Mouse (Mus musculus) heart, postnatal 25 days (tissue): ENCODE results near the gene Map3k4. TPM values are rescaled to one million over a fixed set of nuclear protein-coding genes. Genes with fewer than 3 reads are reported as not detected.

Experiments used
- DNase-seq: peaks from one replicate; pipeline ENCODE4 v3.0.0; 2022; ENCODE audit warnings: low spot score
- intact Hi-C: fragments of 180-260 bp; cut with DNase I; formaldehyde crosslinking; loops from one replicate; pipeline ENCODE4 v1.15.1; 2025
- total RNA-seq, 2 experiments: library from RNA; stranded (reverse); gene quantifications; 2 replicates each; pipeline ENCODE4 v1.2.3; 2021

The Map3k4 gene
- total RNA-seq, 2 experiments from 2014 or later: 42.9 to 46.3 TPM

DNA sequence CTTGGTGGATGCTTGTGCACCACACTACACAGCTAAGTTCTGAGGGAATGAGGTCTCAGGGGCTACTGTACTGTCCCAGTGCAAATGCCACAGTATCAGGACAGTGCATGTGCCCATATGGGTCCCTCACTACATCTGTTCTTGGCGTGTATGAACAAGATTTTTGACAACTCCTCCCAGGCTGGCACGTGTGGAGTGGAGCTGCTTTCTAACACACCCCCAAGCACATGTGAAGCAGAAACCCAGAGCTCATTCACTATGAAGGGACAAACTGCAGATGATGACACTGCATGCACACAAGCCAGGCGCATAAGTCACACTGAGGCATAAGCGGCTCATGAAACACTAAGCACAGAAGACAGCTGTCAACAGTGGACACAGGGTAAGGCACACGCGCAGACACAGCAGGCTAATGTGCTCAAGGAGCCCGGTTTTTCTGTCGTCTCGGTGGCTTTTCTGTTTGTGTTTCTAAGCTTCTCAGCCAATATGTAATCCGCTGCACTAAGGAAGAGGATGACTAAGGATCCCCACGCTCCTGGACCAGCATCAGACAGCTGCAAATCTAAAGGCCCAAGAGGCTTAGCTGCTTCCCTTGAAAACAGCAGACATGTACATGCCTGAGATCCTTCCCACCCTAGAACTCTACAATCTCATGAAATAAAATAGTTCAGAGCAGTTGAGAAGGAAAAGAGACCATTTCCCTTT is 41.9 kb downstream of the Map3k4 start:
- DNase-seq: no peak
- intact Hi-C loops: no loop called here

DNA sequence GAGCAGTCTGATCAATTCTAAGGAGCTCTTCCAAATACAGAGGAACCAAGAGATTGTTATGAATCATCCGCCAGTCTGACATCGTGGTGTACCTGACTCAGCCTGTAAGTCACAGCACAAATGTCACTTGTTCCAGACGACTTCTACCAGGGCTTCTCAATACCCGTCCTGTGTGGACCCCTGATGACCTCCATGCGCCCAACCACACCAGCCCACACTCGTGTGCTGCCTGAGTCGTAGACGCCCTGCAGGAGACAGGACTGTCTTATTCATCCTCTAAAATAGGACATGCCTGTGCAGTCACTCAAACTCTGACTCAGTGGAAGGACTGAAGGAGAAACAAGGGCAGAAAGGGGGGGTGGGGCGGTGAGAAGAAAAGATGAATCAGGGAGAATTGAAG is 42.8 kb downstream of the Map3k4 start:
- intact Hi-C loops: no loop called here
- no peak for DNase-seq

DNA sequence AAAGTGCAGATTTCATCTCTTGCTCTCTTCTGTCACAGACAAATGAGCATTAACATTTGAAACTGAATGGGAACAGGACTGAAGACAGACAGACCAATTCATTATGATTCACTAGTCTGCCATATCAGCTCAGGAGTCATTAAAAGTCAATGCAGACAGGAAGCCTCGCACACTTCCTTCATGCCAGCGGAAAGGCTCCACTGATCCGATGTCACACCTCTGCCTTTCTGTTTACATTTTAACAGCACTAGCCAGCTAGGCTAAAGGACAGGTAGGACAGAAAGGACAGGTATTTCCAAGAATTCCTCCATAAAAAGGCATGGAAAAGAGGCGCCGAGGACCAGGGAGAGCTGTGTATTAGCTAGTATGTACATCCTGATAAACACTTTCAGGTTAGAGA is 45.6 kb downstream of the Map3k4 start:
- DNase-seq: no peak
- intact Hi-C loops: no loop called here

DNA sequence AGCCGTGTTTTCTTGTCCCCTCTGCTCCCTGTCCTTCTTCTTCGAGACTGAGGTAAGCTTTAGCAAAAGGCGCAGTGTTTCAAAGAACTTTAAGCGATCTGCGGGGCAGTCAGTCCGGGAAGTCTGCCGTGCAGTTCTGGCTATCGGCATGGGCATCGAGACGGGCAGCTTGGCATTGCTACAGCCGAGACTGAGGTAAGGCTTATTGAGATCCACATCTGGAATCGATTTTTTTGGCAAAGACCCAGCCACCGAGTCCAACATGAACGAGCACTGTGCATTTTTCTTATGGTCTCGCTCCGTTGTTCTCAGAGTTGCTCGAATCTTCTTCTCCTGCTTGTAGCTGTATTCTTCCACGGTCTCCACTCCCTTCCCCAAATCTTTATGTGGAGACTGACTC is 46.8 kb downstream of the Map3k4 start:
- intact Hi-C loops: no loop called here

DNA sequence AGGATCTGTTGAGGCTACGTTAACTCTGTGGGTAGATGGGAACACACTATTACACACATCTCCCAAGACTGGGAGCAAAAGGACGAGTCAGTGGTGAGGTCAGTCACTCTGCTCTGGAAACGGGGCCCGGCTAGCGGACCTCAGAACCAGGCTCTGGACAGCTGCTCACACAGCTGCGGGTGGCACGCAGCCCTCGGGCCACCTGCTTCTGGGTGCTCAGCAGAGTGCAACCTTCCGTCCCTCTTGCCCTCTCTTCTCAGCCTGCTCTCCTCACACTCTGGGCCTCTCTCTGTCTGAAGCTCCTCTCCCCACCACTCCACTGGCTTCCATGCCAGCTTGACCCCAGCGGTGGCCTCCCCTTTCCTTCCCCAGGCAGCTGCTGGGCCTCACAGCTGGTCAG is 50.1 kb downstream of the Map3k4 start:
- DNase-seq: no peak
- intact Hi-C loops: loop anchor here (1.0 kb wide), 1 partner anchor 104 kb away; no protein-coding TSS in a partner anchor

More for the DNA sequence above, 46.8 kb downstream of the Map3k4 start:
- DNase-seq: no peak

DNA sequence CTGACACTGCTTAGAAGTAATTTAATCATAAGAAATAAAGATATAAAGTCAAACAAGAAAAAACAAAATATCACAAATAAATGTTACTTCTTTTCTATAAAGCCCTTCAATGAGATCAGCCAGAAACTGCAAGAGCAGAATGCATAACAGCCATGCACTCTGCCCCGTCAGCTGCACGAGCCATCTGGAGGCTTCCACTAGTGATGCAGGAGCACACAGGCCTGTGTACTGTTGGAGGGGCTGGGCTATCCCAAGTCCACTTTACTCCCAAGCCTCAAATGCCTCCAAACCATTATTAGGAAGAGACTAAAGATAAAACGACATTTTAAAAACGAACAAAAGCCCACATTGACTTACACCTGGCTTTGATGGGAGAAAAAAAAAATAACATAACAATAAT is 50.5 kb downstream of the Map3k4 start:
- DNase-seq: no peak
- intact Hi-C loops: loop anchor here (1.0 kb wide), 1 partner anchor 104 kb away; no protein-coding TSS in a partner anchor

DNA sequence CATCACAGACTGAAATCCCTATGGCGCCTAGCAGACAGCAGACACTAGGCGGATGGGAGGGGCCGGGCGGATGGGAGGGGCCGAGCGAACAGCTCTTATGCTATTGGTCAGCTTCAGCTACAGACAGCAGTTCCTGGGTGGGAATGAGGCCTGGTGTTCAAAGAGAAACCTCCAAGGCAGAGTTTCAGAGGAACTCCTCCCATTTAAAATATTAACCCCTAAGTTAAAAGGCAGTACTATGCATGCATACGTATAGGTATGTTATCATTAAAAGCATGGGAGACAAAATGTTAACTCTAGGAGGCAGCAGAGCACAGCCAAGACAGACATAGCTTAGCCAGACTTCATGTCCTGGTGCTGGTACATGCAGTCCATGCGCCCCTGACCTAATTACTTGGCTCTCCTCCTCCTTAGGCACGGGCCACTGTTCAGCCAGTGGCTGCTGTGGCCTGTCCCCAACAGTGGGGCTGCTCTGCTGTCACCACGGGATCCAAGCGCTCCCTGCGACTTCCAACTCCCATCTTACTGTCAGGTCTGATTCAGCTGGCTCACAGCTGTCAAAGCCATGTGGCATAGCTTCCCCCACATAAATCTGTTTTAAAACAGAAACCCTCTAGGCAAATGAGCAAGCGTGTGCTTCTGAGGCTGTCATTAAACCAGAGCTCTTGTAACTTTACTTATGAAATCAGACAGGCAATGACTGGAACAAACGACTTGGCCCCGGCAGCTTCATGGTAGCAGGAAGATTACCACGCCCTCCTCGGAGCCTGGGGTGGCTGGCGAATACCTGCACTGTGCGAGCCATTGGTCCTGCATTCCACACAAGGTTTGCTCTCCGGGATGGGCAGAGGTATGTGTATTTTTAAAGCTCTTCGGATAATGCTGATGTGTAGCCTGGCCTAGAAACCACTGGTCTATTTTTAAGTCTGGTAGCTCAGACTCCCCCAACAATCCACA is 52.3 kb downstream of the Map3k4 start:
- intact Hi-C loops: loop anchor here (1.0 kb wide), 1 partner anchor 101 kb away; no protein-coding TSS in a partner anchor
- DNase-seq: no peak

DNA sequence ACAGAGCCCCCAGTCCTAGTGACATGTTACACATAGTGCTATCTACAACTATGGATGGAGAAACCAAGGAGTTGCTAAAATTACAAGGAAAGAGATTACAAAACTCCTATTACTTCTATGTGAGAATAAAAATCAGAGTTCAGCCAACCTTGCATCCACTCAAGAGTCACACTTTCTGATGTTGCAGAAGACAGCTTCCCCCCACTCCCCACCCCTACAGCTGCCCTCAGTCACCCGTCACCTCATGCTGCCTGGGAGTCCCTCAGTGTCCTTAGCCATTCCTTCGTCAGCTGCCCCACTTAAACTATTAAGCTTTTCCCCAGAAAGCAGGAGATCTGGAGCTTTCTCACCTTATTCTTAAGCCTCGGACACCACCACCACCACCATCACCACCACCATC is 54.3 kb downstream of the Map3k4 start:
- DNase-seq: no peak
- intact Hi-C loops: no loop called here

DNA sequence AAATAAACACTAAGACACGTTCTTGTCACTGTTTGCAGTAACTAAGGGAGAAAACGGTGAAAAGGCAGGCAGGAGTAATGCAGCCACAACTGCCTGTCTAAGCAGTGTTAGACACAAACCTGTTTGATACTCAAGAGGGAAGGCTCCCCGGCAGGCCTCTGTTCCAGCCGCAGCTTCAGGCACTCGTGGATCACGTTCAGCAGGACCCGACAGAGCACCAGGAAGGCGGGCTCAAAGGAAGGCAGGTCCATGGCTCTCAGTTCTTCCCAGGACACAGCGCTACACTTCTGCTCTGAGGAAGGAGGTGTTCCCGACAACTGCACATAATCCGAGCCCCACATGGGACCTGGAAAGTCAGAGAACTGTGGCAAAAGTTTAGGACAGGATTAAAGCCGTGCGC is 54.8 kb downstream of the Map3k4 start:
- intact Hi-C loops: no loop called here
- DNase-seq: no peak

DNA sequence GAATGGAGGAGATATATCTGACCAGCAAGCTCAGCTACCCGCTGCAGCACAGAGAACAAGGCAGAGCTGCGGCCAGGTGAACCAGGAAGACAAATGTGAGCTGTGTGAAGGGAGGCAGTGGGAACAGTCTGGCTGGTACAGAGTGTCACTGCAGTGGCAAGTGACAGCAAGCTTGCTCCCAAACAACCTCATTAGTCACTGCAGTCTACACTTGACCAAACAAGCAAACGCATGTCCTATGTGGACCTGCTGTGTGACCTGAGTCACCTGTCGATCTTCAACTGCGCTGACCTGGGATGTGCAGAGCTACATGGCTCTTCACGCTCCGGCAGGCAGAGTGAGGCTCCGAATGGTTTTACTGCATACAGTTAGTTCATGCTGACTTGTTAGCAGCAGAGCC is 55.7 kb downstream of the Map3k4 start:
- no peak for DNase-seq
- intact Hi-C loops: no loop called here

DNA sequence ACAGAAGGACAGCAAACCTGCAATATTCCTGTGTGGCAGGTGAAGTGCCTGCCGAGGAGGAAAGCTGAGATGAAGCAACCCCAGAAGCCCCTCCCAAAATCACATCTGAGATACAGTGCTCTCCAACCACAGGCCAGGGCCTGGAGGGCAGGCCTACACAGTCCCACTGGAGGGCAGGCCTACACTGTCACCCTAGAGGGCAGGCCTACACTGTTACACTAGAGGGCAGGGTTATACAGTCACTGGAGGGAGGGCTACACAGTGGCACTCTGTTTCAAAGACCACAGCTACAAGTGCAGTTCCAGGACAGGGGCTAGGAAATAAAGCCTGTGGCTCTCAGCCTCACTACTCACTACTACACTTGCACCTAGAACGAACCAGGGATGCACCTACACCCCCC is 56.7 kb downstream of the Map3k4 start:
- DNase-seq: no peak
- intact Hi-C loops: no loop called here

DNA sequence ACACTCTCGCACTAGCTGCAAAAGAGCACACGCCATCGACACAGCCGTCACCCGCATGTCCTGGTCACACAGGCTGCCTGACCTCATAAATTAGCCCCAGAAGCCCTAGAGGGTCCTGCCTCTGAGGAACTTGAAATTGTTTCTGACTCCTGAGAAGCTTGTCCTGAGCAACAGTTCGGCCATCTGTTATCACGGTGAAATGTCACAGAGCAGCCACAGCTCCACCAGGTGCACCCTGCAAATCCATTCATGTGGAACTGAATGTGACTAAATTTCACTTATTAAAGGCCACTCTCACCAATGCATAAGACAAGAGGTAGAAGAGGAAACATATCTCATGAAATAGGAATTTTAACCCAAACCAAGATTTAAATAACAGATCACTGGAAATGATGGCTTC is 57.2 kb downstream of the Map3k4 start:
- no peak for DNase-seq
- intact Hi-C loops: no loop called here

DNA sequence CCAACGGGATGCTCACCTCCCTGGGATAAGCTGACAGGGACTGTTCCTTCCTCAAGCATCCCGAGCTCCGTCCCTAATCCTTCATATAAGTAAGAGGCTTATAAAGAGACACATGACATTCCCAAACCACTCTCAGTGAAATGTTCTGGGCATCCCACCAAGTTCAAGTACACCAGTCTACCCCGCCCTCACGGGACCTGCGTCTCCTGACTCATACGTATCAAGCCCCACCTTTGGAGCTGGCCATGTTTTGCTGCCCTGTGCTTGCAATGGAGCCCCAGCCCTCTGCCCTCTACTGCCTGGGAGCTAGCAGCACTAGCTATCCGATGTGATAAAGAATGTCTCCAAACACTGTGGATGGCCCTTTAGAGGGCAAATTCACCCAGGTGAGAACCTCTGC is 58.6 kb downstream of the Map3k4 start:
- intact Hi-C loops: no loop called here
- no peak for DNase-seq

DNA sequence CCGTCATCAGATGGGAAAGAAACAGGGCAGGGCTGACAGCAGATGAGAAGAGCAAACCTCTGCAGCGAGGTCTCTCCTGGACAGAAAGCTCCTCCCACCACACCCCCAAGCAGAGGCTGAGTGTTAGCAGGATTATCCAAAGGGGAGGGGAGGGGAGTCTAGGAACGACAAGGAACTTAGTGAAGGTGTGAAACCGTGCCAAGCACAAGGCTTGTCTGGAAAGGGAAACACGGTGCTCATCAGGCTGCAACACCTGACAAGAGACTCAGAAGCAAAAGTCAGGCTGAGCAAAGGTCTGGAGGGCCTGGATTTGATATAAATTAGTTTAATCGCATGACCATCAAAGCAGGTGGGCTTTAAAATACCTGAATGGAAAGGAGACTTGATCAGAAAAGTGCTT is 60.1 kb downstream of the Map3k4 start:
- no peak for DNase-seq
- intact Hi-C loops: no loop called here

DNA sequence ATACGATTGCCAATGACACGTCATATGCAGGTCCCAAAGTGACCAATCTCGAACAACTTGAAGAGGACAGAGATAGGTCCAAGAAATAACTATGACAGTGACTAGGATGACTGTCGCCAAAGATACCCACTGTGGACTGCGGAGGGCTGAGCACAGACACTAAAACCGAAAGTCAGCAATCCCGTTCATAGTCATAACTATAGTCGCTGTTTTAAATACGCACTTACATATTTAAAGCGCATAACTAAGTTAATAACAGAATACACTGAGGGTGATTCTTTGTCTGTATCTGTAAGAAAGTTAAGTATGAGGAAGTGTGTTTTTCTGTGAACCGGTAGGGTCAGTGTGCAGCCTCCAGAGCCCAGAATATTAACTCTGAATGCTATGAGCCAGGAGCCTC is 62.5 kb downstream of the Map3k4 start:
- intact Hi-C loops: no loop called here

DNA sequence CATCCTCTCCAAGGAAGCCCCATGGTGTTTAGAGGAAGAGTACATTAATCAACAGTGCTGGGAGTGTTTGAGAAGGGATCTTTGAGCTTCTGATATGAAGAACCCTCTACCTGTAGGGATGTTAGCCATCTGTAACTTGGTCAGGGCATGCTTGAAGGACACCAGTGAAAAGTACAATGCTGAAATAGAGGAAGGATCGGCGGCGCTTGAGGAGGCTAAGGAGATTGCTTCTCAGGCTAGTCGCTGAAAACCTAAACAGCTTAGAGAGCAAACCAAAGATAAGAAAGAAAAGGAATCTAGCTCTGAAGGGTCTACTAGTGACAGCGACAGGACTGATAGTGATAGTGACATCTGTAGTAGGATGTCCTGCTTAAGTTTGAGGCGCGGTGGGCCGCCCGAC is 68.0 kb downstream of the Map3k4 start:
- intact Hi-C loops: no loop called here
- DNase-seq: no peak

More for the DNA sequence above, 62.5 kb downstream of the Map3k4 start:
- DNase-seq: no peak

DNA sequence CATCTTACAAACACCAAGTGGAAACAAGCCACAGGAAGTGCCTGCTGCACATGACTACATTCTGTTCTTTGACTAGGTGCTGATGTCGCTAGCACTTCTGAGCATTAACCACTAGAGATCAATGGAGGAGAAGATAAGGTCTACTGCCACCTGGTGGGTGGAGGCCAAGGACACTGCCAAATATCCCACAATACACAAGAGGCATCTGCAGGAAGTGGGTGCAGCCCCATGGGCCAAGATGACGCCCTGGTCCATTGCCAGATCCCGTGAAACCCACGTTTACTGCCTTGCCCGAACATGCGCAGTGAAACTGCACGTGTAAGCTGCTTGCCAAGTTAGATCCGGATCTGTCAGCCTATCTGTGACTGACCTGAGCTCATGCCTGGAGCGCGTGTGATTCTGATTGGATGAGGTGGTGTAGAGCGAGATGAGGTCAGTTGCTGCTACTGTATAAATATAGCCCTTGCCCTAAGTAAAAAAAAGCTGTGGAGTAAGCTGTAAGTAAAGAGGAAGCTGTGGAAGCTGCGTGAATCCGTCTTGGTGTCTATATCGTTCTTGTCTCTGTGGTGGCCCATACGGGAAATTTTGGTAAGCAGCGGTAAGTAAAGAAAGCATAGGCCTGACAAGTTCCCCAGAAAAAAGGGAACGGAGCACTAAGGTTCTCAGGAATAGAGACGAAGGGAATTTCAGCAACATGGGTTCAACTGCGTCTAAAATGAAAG is 68.7 kb downstream of the Map3k4 start:
- intact Hi-C loops: no loop called here
- DNase-seq: no peak

DNA sequence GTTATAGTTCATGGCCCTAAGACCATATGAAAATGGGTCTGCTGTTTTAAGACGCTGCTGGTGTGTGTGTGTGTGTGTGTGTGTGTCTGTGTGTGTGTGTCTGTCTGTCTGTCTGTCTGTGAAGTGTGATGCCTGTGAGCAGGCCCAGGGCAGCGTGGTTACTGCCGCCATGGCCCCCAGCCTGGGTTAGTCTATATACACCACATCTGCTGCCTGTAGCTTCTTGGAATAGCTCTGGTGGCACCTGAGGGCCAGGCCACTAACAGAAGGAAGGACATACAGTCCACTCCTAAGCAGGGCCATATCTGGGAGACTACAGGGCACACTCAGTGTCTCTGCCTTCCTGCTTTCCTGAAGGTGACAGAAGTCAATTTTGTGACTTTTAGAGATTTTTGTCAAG is 77.9 kb downstream of the Map3k4 start:
- intact Hi-C loops: no loop called here
- no peak for DNase-seq

DNA sequence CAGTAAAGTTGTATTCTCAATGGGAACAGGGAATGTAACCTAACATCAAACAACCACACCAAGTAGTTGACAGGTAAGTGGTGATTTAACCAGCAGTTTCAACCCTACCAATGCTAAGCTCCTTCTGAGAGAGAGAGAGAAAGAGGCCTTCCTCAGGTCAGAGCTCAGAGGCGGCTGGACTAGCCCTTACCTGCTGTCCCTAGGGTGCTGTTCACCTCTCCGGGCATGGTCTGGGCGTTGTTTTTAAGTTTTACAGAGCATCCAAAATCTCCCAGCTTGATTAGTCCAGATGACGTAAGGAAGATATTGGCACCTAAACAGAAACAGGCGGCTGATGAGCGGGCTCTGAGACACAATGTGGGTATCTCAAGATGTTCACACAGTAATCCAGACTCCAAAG is 85.9 kb downstream of the Map3k4 start:
- intact Hi-C loops: no loop called here
- no peak for DNase-seq

DNA sequence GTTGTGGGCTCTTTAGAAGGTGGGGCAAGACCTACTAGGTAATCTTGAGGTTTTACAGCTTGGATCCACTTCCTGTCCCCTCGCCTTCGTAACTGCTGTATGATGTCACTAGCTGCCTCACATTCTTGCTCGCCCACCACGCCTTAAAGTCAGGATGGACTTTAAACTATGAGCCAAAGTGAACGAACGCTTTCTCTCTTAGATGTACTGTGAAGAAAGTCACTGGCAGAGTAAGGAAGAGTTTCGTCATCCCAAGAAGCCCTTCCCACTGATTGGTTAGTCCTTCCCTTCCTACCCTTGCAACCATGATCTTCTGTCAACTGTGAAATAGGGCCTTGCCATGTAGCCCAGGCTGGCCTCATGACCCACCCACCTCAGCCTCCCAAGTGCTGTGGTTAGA is 87.5 kb downstream of the Map3k4 start:
- intact Hi-C loops: no loop called here
- DNase-seq: no peak

DNA sequence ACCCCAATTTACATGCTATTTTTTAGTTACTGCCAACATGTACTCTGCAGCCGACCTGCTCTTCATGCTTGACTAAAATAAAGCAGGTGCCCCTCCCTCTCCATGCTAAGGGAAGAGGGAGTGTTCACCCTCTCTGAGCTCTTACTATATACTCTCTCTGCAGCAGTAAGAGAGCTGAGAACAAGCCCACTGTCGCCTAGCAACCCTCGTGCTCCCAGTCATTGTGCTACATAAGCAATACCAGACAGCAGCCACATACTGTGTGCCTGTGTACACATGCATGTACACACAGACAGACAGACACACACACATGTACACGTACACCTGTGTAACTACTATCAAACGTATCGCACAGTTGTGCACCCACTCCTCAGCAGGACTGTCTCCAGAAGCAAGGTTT is 88.4 kb downstream of the Map3k4 start:
- intact Hi-C loops: no loop called here
- DNase-seq: no peak
